Mouse (Mus musculus): ENCODE data around the gene Mia. TPM values are rescaled to one million over a fixed set of nuclear protein-coding genes. Genes with fewer than 3 reads are reported as not detected.

The Mia gene
- total and polyA plus RNA-seq, 2 experiments from 2014 or later: 17.6 to 20.6 TPM

DNA sequence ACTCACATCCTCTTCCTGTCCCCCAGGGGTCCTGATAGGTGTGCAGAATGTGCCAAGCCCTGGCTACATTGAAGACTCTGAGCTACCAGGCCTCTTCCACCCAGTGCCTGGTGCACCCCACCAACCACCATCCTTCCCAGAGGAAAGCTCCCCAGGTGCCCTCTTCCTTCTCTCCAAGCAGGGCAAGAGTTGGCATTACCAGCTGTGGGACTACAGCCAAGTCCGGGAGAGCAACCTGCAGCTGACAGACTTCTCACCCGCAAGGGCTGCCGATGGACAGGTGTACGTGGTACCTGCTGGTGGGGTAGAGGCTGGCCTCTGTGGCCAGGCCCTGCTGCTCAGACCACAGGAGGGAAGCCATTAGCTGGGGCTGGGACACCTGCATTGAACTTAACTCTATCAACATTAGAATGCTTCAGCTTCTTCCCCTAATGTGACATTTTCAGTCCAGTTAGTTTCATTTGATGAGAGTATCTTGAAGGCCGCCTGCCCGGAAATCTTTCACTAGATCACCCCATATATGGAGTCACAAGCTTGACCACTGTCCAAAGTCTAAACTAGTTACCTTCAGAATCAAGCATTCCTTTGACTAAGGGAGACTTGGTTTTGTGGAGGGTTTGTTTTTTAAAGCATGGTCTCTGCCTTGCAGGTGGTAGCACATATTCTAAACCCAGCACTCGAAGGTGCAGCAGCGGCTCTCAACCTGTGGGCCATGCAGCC, 22.9 kb upstream of the Mia start:
- Histone ChIP-seq H3K27ac (ENCODE audit: low read depth, low read length) (no peak overlapping the region), H3K27me3 (ENCODE audit: insufficient read depth, low read length) (no peaks in the 10 kb centered on the region), H3K4me3 (ENCODE audit: low read depth, low read length) (no peak overlapping the region), H3K4me2 (ENCODE audit: low read depth, low read length, poor library complexity, severe bottlenecking) (no peak overlapping the region), H3K9ac (replicated peaks; ENCODE audit: low read length, poor library complexity, severe bottlenecking) (no peak overlapping the region), H3K36me3 (ENCODE audit: insufficient read depth, low read length) (peaks cover 42% of the 10 kb centered on the region), H3K4me1 (ENCODE audit: insufficient read depth, low read length) (no peaks in the 10 kb centered on the region), H3K9me3 (ENCODE audit: low read length) (no peaks in the 10 kb centered on the region)
- 97% methylated on average over 8 of the region's 8 CpGs for WGBS
- ATAC-seq (ENCODE audit: low FRiP score) (no peak), DNase-seq (ENCODE audit: low spot score) (no peak)
- TF ChIP-seq CTCF (IDR thresholded peaks at IDR 0.05): no peak

- Histone ChIP-seq H3K27ac (ENCODE audit: low read depth, low read length) (no peak overlapping the region), H3K27me3 (ENCODE audit: insufficient read depth, low read length) (no peaks in the 10 kb centered on the region), H3K9ac (replicated peaks; ENCODE audit: low read length, poor library complexity, severe bottlenecking) (no peak overlapping the region), H3K4me1 (ENCODE audit: insufficient read depth, low read length) (0 out of 2 replicates have a peak, but pooled peaks cover 7% of the 10 kb centered on the region), H3K36me3 (ENCODE audit: insufficient read depth, low read length) (peaks cover 17% of the 10 kb centered on the region), H3K4me2 (ENCODE audit: low read depth, low read length, poor library complexity, severe bottlenecking) (no peak overlapping the region), H3K9me3 (ENCODE audit: low read length) (no peaks in the 10 kb centered on the region), H3K4me3 (ENCODE audit: low read depth, low read length) (no peak overlapping the region)
- TF ChIP-seq CTCF (IDR thresholded peaks at IDR 0.05): no peak
- no peak for DNase-seq (ENCODE audit: low spot score)
- no peak for ATAC-seq (ENCODE audit: low FRiP score)
- 91% methylated on average over 8 of the region's 8 CpGs for whole genome bisulfite sequencing
These were observed 17.8 kb upstream of the Mia start for GRCm38 (mm10) chr7:27198779-27199178.

DNA sequence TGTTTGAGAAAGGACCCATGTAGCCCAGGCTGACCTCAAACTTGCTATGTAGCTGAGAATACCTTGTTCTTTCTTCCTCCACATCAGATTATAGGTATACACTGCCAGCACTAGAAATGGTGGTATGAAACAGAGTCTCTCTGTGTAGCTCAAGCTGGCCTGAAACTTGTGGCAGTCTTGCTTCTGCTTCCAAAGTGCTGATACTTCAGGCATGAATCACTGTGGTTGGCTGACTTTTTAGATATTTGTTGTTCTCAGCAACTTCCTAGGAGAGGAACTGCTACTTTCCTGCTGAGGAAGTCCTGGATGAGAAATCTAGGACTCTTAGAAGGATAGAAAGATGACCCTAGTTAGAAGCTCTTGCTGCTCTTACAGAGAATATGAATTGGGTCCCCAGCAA, 17.4 kb upstream of the Mia start:
- H3K9me3 ChIP-seq (ENCODE audit: low read length): no peaks in the 10 kb centered on the region
- H3K4me1 ChIP-seq (ENCODE audit: insufficient read depth, low read length): 0 out of 2 replicates have a peak, but pooled peaks cover 7% of the 10 kb centered on the region
- TF ChIP-seq CTCF (IDR thresholded peaks at IDR 0.05): no peak

GRCm38 (mm10) chr7:27197634-27198033, 16.7 kb upstream of the Mia start:
- WGBS: 94% methylated on average over 8 of the region's 8 CpGs
- H3K4me1 ChIP-seq (ENCODE audit: insufficient read depth, low read length): 0 out of 2 replicates have a peak, but pooled peaks cover 7% of the 10 kb centered on the region
- no peak overlapping the region for H3K27ac ChIP-seq (ENCODE audit: low read depth, low read length)
- H3K27me3 ChIP-seq (ENCODE audit: insufficient read depth, low read length): no peaks in the 10 kb centered on the region
- ATAC-seq (ENCODE audit: low FRiP score): no peak
- no peak for TF ChIP-seq CTCF (IDR thresholded peaks at IDR 0.05)
- no peak for DNase-seq (ENCODE audit: low spot score)
- peaks cover 15% of the 10 kb centered on the region for H3K36me3 ChIP-seq (ENCODE audit: insufficient read depth, low read length)
- H3K4me3 ChIP-seq (ENCODE audit: low read depth, low read length): no peak overlapping the region
- H3K4me2 ChIP-seq (ENCODE audit: low read depth, low read length, poor library complexity, severe bottlenecking): no peak overlapping the region
- no peaks in the 10 kb centered on the region for H3K9me3 ChIP-seq (ENCODE audit: low read length)
- H3K9ac ChIP-seq (replicated peaks; ENCODE audit: low read length, poor library complexity, severe bottlenecking): no peak overlapping the region

More for the DNA sequence above, 17.4 kb upstream of the Mia start:
- Histone ChIP-seq H3K9ac (replicated peaks; ENCODE audit: low read length, poor library complexity, severe bottlenecking) (no peak overlapping the region), H3K36me3 (ENCODE audit: insufficient read depth, low read length) (peaks cover 17% of the 10 kb centered on the region), H3K27ac (ENCODE audit: low read depth, low read length) (no peak overlapping the region), H3K27me3 (ENCODE audit: insufficient read depth, low read length) (no peaks in the 10 kb centered on the region), H3K4me3 (ENCODE audit: low read depth, low read length) (no peak overlapping the region), H3K4me2 (ENCODE audit: low read depth, low read length, poor library complexity, severe bottlenecking) (no peak overlapping the region)
- ATAC-seq (ENCODE audit: low FRiP score) (no peak), DNase-seq (ENCODE audit: low spot score) (no peak)

GRCm38 (mm10) chr7:27197136-27197535, 16.2 kb upstream of the Mia start:
- Histone ChIP-seq H3K36me3 (ENCODE audit: insufficient read depth, low read length) (peaks cover 15% of the 10 kb centered on the region), H3K4me1 (ENCODE audit: insufficient read depth, low read length) (0 out of 2 replicates have a peak, but pooled peaks cover 7% of the 10 kb centered on the region), H3K4me3 (ENCODE audit: low read depth, low read length) (no peak overlapping the region), H3K9me3 (ENCODE audit: low read length) (no peaks in the 10 kb centered on the region), H3K27me3 (ENCODE audit: insufficient read depth, low read length) (no peaks in the 10 kb centered on the region), H3K27ac (ENCODE audit: low read depth, low read length) (no peak overlapping the region), H3K4me2 (ENCODE audit: low read depth, low read length, poor library complexity, severe bottlenecking) (no peak overlapping the region; the same call in 1 of the 2 replicates), H3K9ac (replicated peaks; ENCODE audit: low read length, poor library complexity, severe bottlenecking) (no peak overlapping the region)
- ATAC-seq (ENCODE audit: low FRiP score) (no peak), DNase-seq (ENCODE audit: low spot score) (no peak)
- no peak for TF ChIP-seq CTCF (IDR thresholded peaks at IDR 0.05)
- WGBS: 93% methylated on average over 3 of the region's 3 CpGs

Data from midbrain, postnatal 0 days (tissue).